ENCODE assay signal across 7 mouse cellular contexts in the genomic region with DNA sequence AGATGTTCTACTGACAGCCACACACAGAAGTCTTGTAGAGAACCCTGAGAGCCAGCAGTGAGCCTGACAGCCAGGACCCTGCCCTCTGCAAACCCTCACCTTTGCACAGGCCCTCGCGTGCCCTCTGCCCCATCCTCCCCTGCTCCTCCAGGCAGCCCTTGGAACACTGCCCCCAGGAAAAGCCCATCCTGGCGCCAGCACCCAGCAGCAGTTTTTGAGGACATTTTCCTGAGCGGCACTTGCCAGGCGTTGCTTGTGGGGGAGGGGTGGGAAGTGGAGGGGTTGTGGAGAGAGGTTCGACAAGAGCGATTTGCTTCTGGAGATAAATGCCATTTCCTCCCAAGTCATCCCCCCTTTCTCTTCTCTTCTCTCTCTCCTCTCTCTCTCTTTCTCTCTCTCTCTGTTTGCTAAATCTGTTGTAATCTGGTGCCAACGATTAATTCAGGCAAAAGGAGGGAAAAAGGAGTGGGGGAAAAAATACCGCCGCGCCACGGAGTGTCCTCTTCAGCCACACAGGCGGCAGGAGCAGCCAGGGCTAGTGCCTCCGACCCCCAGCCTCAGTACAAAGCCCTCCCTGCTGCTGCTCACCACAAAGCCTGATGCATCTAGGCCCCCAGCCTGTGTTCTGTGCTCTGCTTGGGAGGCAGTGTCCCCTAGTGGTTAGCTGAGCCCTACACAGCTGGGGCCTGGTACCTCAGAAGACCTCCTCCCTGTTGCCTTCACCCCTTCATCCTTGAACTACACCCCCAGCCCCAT. TPM values are rescaled to one million over a fixed set of nuclear protein-coding genes. Genes with fewer than 3 reads are reported as not detected.
DNase-seq lines count a peak whose midpoint lies in the region; ATAC-seq and TF ChIP-seq lines count a peak whose summit lies in the region.

No protein-coding gene starts in this region.

- H3K36me3 ChIP-seq in hindbrain, embryonic 11.5 days (ENCODE audit: control insufficient read depth, insufficient read depth, low read length) = no peaks in the 10 kb centered on the region
- no peaks in the 10 kb centered on the region for H3K36me3 ChIP-seq in limb, embryonic 15.5 days
- H3K36me3 ChIP-seq in neural tube, embryonic 12.5 days = no peaks in the 10 kb centered on the region

- no peaks in the 10 kb centered on the region for H3K4me1 ChIP-seq in lung, adult 2 months (ENCODE audit: control insufficient read depth, insufficient read depth, low read length)
- peaks cover 21% of the 10 kb centered on the region for H3K4me1 ChIP-seq in hindbrain, embryonic 11.5 days (replicated peaks; ENCODE audit: control insufficient read depth, insufficient read depth, low read length)
- H3K4me1 ChIP-seq in limb, embryonic 15.5 days = peaks cover 61% of the 10 kb centered on the region
- H3K4me1 ChIP-seq in neural tube, embryonic 12.5 days = peaks cover 49% of the 10 kb centered on the region

- H3K4me2 ChIP-seq in hindbrain, embryonic 11.5 days (replicated peaks; ENCODE audit: low read depth, low read length) = peak overlapping the region; percentile 20; the same call in 1 of the 2 replicates
- H3K4me2 ChIP-seq in limb, embryonic 15.5 days = no peak overlapping the region
- peak overlapping the region; percentile 47 for H3K4me2 ChIP-seq in neural tube, embryonic 12.5 days (replicated peaks)

- ATAC-seq in hindbrain, embryonic 11.5 days (ENCODE audit: low FRiP score) = peak; percentile 73
- no peak for ATAC-seq in limb, embryonic 15.5 days (ENCODE audit: insufficient number of reproducible peaks, low FRiP score, low TSS enrichment, low read depth)
- peak; percentile 51 for ATAC-seq in neural tube, embryonic 12.5 days (ENCODE audit: low FRiP score, low read depth)
- no peak for ATAC-seq in megakaryocyte, adult 5-6 weeks (ENCODE audit: poor library complexity, severe bottlenecking)

- H3K27me3 ChIP-seq in hindbrain, embryonic 11.5 days (ENCODE audit: control insufficient read depth, insufficient read depth, low read length) = peaks cover 27% of the 10 kb centered on the region
- peaks cover 13% of the 10 kb centered on the region for H3K27me3 ChIP-seq in limb, embryonic 15.5 days
- H3K27me3 ChIP-seq in neural tube, embryonic 12.5 days (replicated peaks) = peaks cover 65% of the 10 kb centered on the region

- 19% methylated on average over 14 of the region's 14 CpGs for WGBS in lung, adult 2 months
- WGBS in hindbrain, embryonic 11.5 days = 4% methylated on average over 14 of the region's 14 CpGs
- WGBS in limb, embryonic 15.5 days = 8% methylated on average over 14 of the region's 14 CpGs
- WGBS in neural tube, embryonic 12.5 days = 5% methylated on average over 13 of the region's 14 CpGs

- no peak overlapping the region for H3K4me3 ChIP-seq in lung, adult 2 months (replicated peaks; ENCODE audit: extremely low read depth, low read depth, low read length)
- H3K4me3 ChIP-seq in hindbrain, embryonic 11.5 days (ENCODE audit: low read depth, low read length) = no peak overlapping the region
- H3K4me3 ChIP-seq in limb, embryonic 15.5 days = no peak overlapping the region
- H3K4me3 ChIP-seq in neural tube, embryonic 12.5 days = no peak overlapping the region

- no peaks in the 10 kb centered on the region for H3K9me3 ChIP-seq in hindbrain, embryonic 11.5 days (ENCODE audit: control insufficient read depth, low read length)
- H3K9me3 ChIP-seq in limb, embryonic 15.5 days = no peaks in the 10 kb centered on the region
- no peaks in the 10 kb centered on the region for H3K9me3 ChIP-seq in neural tube, embryonic 12.5 days

- H3K9ac ChIP-seq in hindbrain, embryonic 11.5 days (ENCODE audit: low read depth, low read length) = peak overlapping the region; percentile 48; the same call in 1 of the 2 replicates
- H3K9ac ChIP-seq in limb, embryonic 15.5 days = no peak overlapping the region
- H3K9ac ChIP-seq in neural tube, embryonic 12.5 days = peak overlapping the region; percentile 51

- no peak for DNase-seq in lung, adult 2 months
- no peak for DNase-seq in lung, adult 18-20 months
- DNase-seq in embryo, embryonic 10.5 days (ENCODE audit: low spot score) = peak; percentile 81
- DNase-seq in hindbrain, embryonic 11.5 days (ENCODE audit: low spot score) = peak; percentile 75

- 0 out of 2 replicates have a peak overlapping the region, but pooled peaks have one; percentile 1 for H3K27ac ChIP-seq in hindbrain, embryonic 11.5 days (ENCODE audit: low read depth, low read length)
- 0 out of 2 replicates have a peak overlapping the region, but pooled peaks have one; percentile 17 for H3K27ac ChIP-seq in limb, embryonic 15.5 days
- H3K27ac ChIP-seq in neural tube, embryonic 12.5 days = 0 out of 2 replicates have a peak overlapping the region, but pooled peaks have one; percentile 43

- peak; percentile 47 for TF ChIP-seq CTCF in lung, adult 2 months (IDR thresholded peaks at IDR 0.05; ENCODE audit: insufficient read depth, low read length)

- no peak for TF ChIP-seq POLR2A in lung, adult 2 months (IDR thresholded peaks at IDR 0.05; ENCODE audit: borderline replicate concordance, extremely low read depth, low read depth, low read length)

RNA-seq across cellular contexts. Expression of a gene that starts 45.8 kb away (rescaled TPM):
- polyA plus RNA-seq in lung, adult 2 months (2012; rRNA removed) = 74.5 and 82.0 TPM in 2 replicates
- 246 and 250 TPM in 2 replicates for polyA plus RNA-seq in hindbrain, embryonic 11.5 days (2014; fragmentation: Nextera tagmentation; extraction: Ambion mirVana)
- 183 and 197 TPM in 2 replicates for polyA plus RNA-seq in limb, embryonic 15.5 days (2015; fragmentation: Nextera tagmentation; extraction: Ambion mirVana)
- polyA plus RNA-seq in neural tube, embryonic 12.5 days (2016; fragmentation: Nextera tagmentation; extraction: Ambion mirVana) = 244 and 249 TPM in 2 replicates
- total RNA-seq in megakaryocyte, adult 5-6 weeks (2015) = 33.6 and 40.7 TPM in 2 replicates
- 76.2 and 81.8 TPM in 2 replicates for total RNA-seq in megakaryocyte, adult 5-6 weeks (2017)

RNA-seq across cellular contexts. Expression of a gene that starts 54.8 kb away (rescaled TPM):
- 0.29 and 0.40 TPM in 2 replicates for polyA plus RNA-seq in lung, adult 2 months (2012; rRNA removed)
- 4.6 and 5.6 TPM in 2 replicates for polyA plus RNA-seq in hindbrain, embryonic 11.5 days (2014; fragmentation: Nextera tagmentation; extraction: Ambion mirVana)
- 5.6 and 5.8 TPM in 2 replicates for polyA plus RNA-seq in limb, embryonic 15.5 days (2015; fragmentation: Nextera tagmentation; extraction: Ambion mirVana)
- polyA plus RNA-seq in neural tube, embryonic 12.5 days (2016; fragmentation: Nextera tagmentation; extraction: Ambion mirVana) = 7.0 and 9.9 TPM in 2 replicates
- total RNA-seq in megakaryocyte, adult 5-6 weeks (2015) = not detected in 2 replicates
- not detected in 2 replicates for total RNA-seq in megakaryocyte, adult 5-6 weeks (2017)

RNA-seq across cellular contexts. Expression of a gene that starts 57.1 kb away (rescaled TPM):
- 984 and 1,290 TPM in 2 replicates for polyA plus RNA-seq in lung, adult 2 months (2012; rRNA removed)
- 762 and 780 TPM in 2 replicates for polyA plus RNA-seq in hindbrain, embryonic 11.5 days (2014; fragmentation: Nextera tagmentation; extraction: Ambion mirVana)
- 676 and 682 TPM in 2 replicates for polyA plus RNA-seq in limb, embryonic 15.5 days (2015; fragmentation: Nextera tagmentation; extraction: Ambion mirVana)
- polyA plus RNA-seq in neural tube, embryonic 12.5 days (2016; fragmentation: Nextera tagmentation; extraction: Ambion mirVana) = 822 and 941 TPM in 2 replicates
- 493 and 496 TPM in 2 replicates for total RNA-seq in megakaryocyte, adult 5-6 weeks (2015)
- 661 and 699 TPM in 2 replicates for total RNA-seq in megakaryocyte, adult 5-6 weeks (2017)

Comparison
In these comparisons a context has a peak if more than half of its experiments do, and no peak if none do; other contexts are left out.
1. DNase-seq: peak in embryo, embryonic 10.5 days (single experiment) and hindbrain, embryonic 11.5 days (single experiment); none in lung, adult 2 months (single experiment) and lung, adult 18-20 months (0 of 2).
2. ATAC-seq: peak in hindbrain, embryonic 11.5 days (single experiment) and neural tube, embryonic 12.5 days (single experiment); none in limb, embryonic 15.5 days (single experiment) and megakaryocyte, adult 5-6 weeks (single experiment).
3. Peak in every context shown above with its lines, with median percentiles within 50 percentile points of each other: H3K27ac ChIP-seq.